Mouse (Mus musculus): Measurements from ENCODE around the gene Cpeb1. TPM values are rescaled to one million over a fixed set of nuclear protein-coding genes. Genes with fewer than 3 reads are reported as not detected.

The Cpeb1 gene
- polyA plus RNA-seq, 1 experiment from 2014 or later, result 0.15 TPM

GRCm38 (mm10) chr7:81367946-81368345 lies 87.3 kb downstream of the Cpeb1 start:
- H3K27me3 ChIP-seq (replicated peaks), result peaks cover 6% of the 10 kb centered on the region
- no peak for ATAC-seq
- H3K9me3 ChIP-seq (replicated peaks), result no peaks in the 10 kb centered on the region
- no peak overlapping the region for H3K27ac ChIP-seq
- H3K4me2 ChIP-seq, result no peak overlapping the region
- H3K4me1 ChIP-seq, result no peaks in the 10 kb centered on the region
- WGBS (ENCODE audit: insufficient replicate concordance), result 64% methylated on average over 3 of the region's 3 CpGs
- H3K9ac ChIP-seq, result no peak overlapping the region
- no peak overlapping the region for H3K4me3 ChIP-seq
- no peaks in the 10 kb centered on the region for H3K36me3 ChIP-seq

- Histone ChIP-seq H3K4me3 (no peak overlapping the region), H3K27me3 (replicated peaks) (peaks cover 21% of the 10 kb centered on the region), H3K4me1 (no peaks in the 10 kb centered on the region), H3K4me2 (no peak overlapping the region), H3K9ac (no peak overlapping the region), H3K27ac (no peak overlapping the region), H3K36me3 (no peaks in the 10 kb centered on the region), H3K9me3 (replicated peaks) (no peaks in the 10 kb centered on the region)
- ATAC-seq, result no peak
- WGBS (ENCODE audit: insufficient replicate concordance), result 68% methylated on average over 7 of the region's 7 CpGs
Observed at GRCm38 (mm10) chr7:81356975-81357374, 98.3 kb downstream of the Cpeb1 start.

GRCm38 (mm10) chr7:81356360-81356759 lies 98.9 kb downstream of the Cpeb1 start:
- H3K4me1 ChIP-seq, result no peaks in the 10 kb centered on the region
- peaks cover 25% of the 10 kb centered on the region for H3K27me3 ChIP-seq (replicated peaks)
- H3K9ac ChIP-seq, result no peak overlapping the region
- WGBS (ENCODE audit: insufficient replicate concordance), result 62% methylated on average over 1 of the region's 1 CpGs
- H3K4me2 ChIP-seq, result no peak overlapping the region
- H3K9me3 ChIP-seq (replicated peaks), result no peaks in the 10 kb centered on the region
- H3K4me3 ChIP-seq, result no peak overlapping the region
- H3K36me3 ChIP-seq, result no peaks in the 10 kb centered on the region
- H3K27ac ChIP-seq, result no peak overlapping the region
- no peak for ATAC-seq

- H3K27me3 ChIP-seq (replicated peaks), result peaks cover 27% of the 10 kb centered on the region
- no peak overlapping the region for H3K4me3 ChIP-seq
- ATAC-seq, result no peak
- no peak overlapping the region for H3K9ac ChIP-seq
- H3K27ac ChIP-seq, result no peak overlapping the region
- WGBS (ENCODE audit: insufficient replicate concordance), result 69% methylated on average over 7 of the region's 7 CpGs
- H3K36me3 ChIP-seq, result no peaks in the 10 kb centered on the region
- H3K9me3 ChIP-seq (replicated peaks), result no peaks in the 10 kb centered on the region
- H3K4me2 ChIP-seq, result no peak overlapping the region
- H3K4me1 ChIP-seq, result no peaks in the 10 kb centered on the region
Observed at GRCm38 (mm10) chr7:81355746-81356145, 99.5 kb downstream of the Cpeb1 start.

GRCm38 (mm10) chr7:81351826-81352225 lies 103.4 kb downstream of the Cpeb1 start:
- Histone ChIP-seq H3K27ac (no peak overlapping the region), H3K36me3 (no peaks in the 10 kb centered on the region), H3K27me3 (replicated peaks) (peaks cover 19% of the 10 kb centered on the region), H3K9ac (no peak overlapping the region), H3K9me3 (replicated peaks) (no peaks in the 10 kb centered on the region), H3K4me1 (no peaks in the 10 kb centered on the region), H3K4me3 (no peak overlapping the region), H3K4me2 (no peak overlapping the region)
- WGBS (ENCODE audit: insufficient replicate concordance), result 72% methylated on average over 4 of the region's 4 CpGs
- no peak for ATAC-seq

- Histone ChIP-seq H3K4me1 (peaks cover 18% of the 10 kb centered on the region), H3K9ac (no peak overlapping the region), H3K36me3 (peaks cover 14% of the 10 kb centered on the region), H3K9me3 (replicated peaks) (no peaks in the 10 kb centered on the region), H3K27ac (no peak overlapping the region), H3K27me3 (replicated peaks) (peaks cover 15% of the 10 kb centered on the region), H3K4me3 (no peak overlapping the region), H3K4me2 (no peak overlapping the region)
- no peak for ATAC-seq
- WGBS (ENCODE audit: insufficient replicate concordance), result 57% methylated on average over 7 of the region's 7 CpGs
Observed at GRCm38 (mm10) chr7:81348206-81348605, 107.1 kb downstream of the Cpeb1 start.

GRCm38 (mm10) chr7:81345447-81346170 lies 109.7 kb downstream of the Cpeb1 start:
- ATAC-seq, result no peak
- peaks cover 37% of the 10 kb centered on the region for H3K4me1 ChIP-seq
- H3K36me3 ChIP-seq, result peaks cover 40% of the 10 kb centered on the region
- no peak overlapping the region for H3K27ac ChIP-seq
- peaks cover 8% of the 10 kb centered on the region for H3K27me3 ChIP-seq (replicated peaks)
- no peaks in the 10 kb centered on the region for H3K9me3 ChIP-seq (replicated peaks)
- H3K4me3 ChIP-seq, result peak overlapping the region; percentile 94
- peak overlapping the region; percentile 85 for H3K4me2 ChIP-seq
- WGBS (ENCODE audit: insufficient replicate concordance), result 55% methylated on average over 15 of the region's 15 CpGs
- peak overlapping the region; percentile 72 for H3K9ac ChIP-seq

GRCm38 (mm10) chr7:81344544-81345446 lies 110.5 kb downstream of the Cpeb1 start, which contains the start of gene Rps17:
TSS of gene Rps17 (minus strand) at chr7:81345254.
- H3K4me2 ChIP-seq, result peak within 1 kb of the TSS; percentile 85
- peak; percentile 84 for ATAC-seq
- peak within 1 kb of the TSS; percentile 94 for H3K4me3 ChIP-seq
- H3K9me3 ChIP-seq (replicated peaks), result no peaks in the 10 kb centered on the region
- H3K27ac ChIP-seq, result peak within 1 kb of the TSS; percentile 88
- peaks cover 48% of the 10 kb centered on the region for H3K36me3 ChIP-seq
- H3K27me3 ChIP-seq (replicated peaks), result peaks cover 7% of the 10 kb centered on the region; the same call in 1 of the 2 replicates
- H3K4me1 ChIP-seq, result peaks cover 37% of the 10 kb centered on the region
- peak within 1 kb of the TSS; percentile 99 for H3K9ac ChIP-seq
- under 1% methylated on average over 85 of the region's 85 CpGs for WGBS (ENCODE audit: insufficient replicate concordance)

GRCm38 (mm10) chr7:81343831-81344230 lies 111.4 kb downstream of the Cpeb1 start:
- Histone ChIP-seq H3K27ac (peak overlapping the region; percentile 88), H3K4me3 (peak overlapping the region; percentile 94), H3K4me1 (peaks cover 37% of the 10 kb centered on the region), H3K4me2 (peak overlapping the region; percentile 85), H3K9ac (peak overlapping the region; percentile 99), H3K27me3 (replicated peaks) (peaks cover 7% of the 10 kb centered on the region; the same call in 1 of the 2 replicates), H3K36me3 (peaks cover 57% of the 10 kb centered on the region), H3K9me3 (replicated peaks) (no peaks in the 10 kb centered on the region)
- WGBS (ENCODE audit: insufficient replicate concordance), result 4% methylated on average over 10 of the region's 10 CpGs
- no peak for ATAC-seq

- Histone ChIP-seq H3K27me3 (replicated peaks) (peaks cover 7% of the 10 kb centered on the region; the same call in 1 of the 2 replicates), H3K4me3 (peak overlapping the region; percentile 94), H3K4me1 (peaks cover 37% of the 10 kb centered on the region), H3K27ac (peak overlapping the region; percentile 88), H3K4me2 (peak overlapping the region; percentile 85), H3K36me3 (peaks cover 62% of the 10 kb centered on the region), H3K9me3 (replicated peaks) (no peaks in the 10 kb centered on the region), H3K9ac (peak overlapping the region; percentile 99)
- ATAC-seq, result no peak
- 11% methylated on average over 8 of the region's 8 CpGs for WGBS (ENCODE audit: insufficient replicate concordance)
Observed at GRCm38 (mm10) chr7:81343316-81343715, 111.9 kb downstream of the Cpeb1 start.

GRCm38 (mm10) chr7:81342356-81343094 lies 112.7 kb downstream of the Cpeb1 start:
- H3K9me3 ChIP-seq (replicated peaks), result no peaks in the 10 kb centered on the region
- peak overlapping the region; percentile 99 for H3K9ac ChIP-seq
- peaks cover 70% of the 10 kb centered on the region for H3K36me3 ChIP-seq
- peak overlapping the region; percentile 94 for H3K4me3 ChIP-seq
- 0 out of 2 replicates have a peak, but pooled peaks cover 7% of the 10 kb centered on the region for H3K27me3 ChIP-seq (replicated peaks)
- H3K4me1 ChIP-seq, result peaks cover 37% of the 10 kb centered on the region
- WGBS (ENCODE audit: insufficient replicate concordance), result 42% methylated on average over 8 of the region's 8 CpGs
- H3K4me2 ChIP-seq, result peak overlapping the region; percentile 85
- no peak for ATAC-seq
- H3K27ac ChIP-seq, result peak overlapping the region; percentile 88

All from liver, embryonic 12.5 days (tissue).